Mouse (Mus musculus): ENCODE results near the gene Ldb3. TPM values are rescaled to one million over a fixed set of nuclear protein-coding genes. Genes with fewer than 3 reads are reported as not detected.

Ldb3 gene
- total RNA-seq, 2 experiments from 2014 or later, result 1,886 to 2,548 TPM

GRCm38 (mm10) chr14:34614551-34614950 is 26.1 kb upstream of the Ldb3 start:
- peak overlapping the region; percentile 47 for H3K4me3 ChIP-seq
- TF ChIP-seq CTCF (IDR thresholded peaks at IDR 0.05), result no peak
- H3K27ac ChIP-seq, result no peak overlapping the region
- intact Hi-C loops (cut with DNase I), result no loop called here
- DNase-seq, result no peak

DNA sequence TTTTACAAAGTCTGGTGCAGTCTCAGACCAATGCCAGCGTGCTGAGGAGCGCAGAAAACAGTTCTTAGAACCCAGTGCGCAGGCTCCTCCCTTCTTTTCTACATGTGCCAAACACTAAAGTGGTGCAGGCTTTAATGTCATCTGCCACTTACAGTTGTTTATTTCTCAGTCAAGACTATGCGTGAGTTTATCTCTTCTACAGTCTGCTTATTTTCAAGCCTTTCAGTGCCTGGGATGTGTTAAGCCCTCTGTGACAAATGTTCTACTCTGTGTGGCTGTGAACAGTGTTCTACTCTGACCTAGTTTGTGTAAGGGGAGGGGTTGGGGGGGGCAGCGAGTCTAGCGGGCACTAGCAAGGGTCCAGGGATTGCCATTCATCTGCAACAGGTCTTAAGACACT is 25.0 kb upstream of the Ldb3 start:
- intact Hi-C loops (cut with DNase I), result no loop called here
- H3K27ac ChIP-seq, result no peak overlapping the region

DNA sequence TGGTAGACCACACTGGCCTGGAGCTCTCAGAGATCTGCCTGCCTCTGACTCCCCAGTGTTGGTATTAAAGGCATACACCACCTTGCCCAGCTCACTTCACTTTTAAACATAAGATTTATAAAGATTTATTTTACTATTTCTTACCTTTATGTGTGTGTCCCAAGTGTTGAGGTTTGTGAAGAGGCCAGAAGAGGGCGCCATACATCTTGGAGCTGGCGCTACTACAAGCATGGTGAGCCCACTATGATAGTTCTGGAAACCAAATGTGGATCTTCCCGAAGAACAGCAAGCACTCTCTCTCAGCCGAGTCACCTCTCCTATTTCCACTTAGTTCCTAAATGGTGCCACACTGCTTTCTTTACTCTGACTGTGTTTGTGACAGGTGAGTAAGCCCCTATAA is 23.7 kb upstream of the Ldb3 start:
- DNase-seq, result no peak
- peak; percentile 44; the same call in 1 of the 2 replicates for TF ChIP-seq CTCF (IDR thresholded peaks at IDR 0.05)
- intact Hi-C loops (cut with DNase I), result no loop called here
- Histone ChIP-seq H3K27ac (no peak overlapping the region), H3K4me3 (no peak overlapping the region)

More for the DNA sequence above, 25.0 kb upstream of the Ldb3 start:
- TF ChIP-seq CTCF (IDR thresholded peaks at IDR 0.05), result no peak
- no peak for DNase-seq
- no peak overlapping the region for H3K4me3 ChIP-seq

- H3K4me3 ChIP-seq, result no peak overlapping the region
- no peak for DNase-seq
- intact Hi-C loops (cut with DNase I), result no loop called here
- TF ChIP-seq CTCF (IDR thresholded peaks at IDR 0.05), result no peak
- peak overlapping the region; percentile 16; the same call in 1 of the 2 replicates for H3K27ac ChIP-seq
Observed at GRCm38 (mm10) chr14:34611591-34611990, 23.1 kb upstream of the Ldb3 start.

DNA sequence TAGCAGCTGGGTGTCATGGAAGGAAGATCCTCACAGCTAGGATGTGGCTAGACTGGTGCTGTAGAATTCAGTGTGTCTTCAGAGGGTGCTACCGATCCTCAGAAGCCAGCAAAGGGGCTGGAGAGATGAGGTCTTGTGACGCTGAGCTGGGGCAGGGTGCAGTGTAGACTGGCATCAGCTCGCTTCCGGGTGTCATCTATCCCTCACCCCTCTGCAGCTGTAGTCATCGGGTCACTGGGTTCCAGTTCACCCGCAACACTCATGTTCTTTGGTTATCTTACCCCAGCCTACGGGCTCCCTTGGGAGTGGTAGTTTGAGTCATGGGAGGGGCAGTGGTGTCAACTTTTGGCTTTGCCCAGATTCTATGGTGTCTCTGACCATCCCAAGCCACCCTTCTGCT is 13.4 kb upstream of the Ldb3 start:
- Histone ChIP-seq H3K4me3 (no peak overlapping the region), H3K27ac (no peak overlapping the region)
- no peak for DNase-seq
- no peak for TF ChIP-seq CTCF (IDR thresholded peaks at IDR 0.05)
- intact Hi-C loops (cut with DNase I), result no loop called here

DNA sequence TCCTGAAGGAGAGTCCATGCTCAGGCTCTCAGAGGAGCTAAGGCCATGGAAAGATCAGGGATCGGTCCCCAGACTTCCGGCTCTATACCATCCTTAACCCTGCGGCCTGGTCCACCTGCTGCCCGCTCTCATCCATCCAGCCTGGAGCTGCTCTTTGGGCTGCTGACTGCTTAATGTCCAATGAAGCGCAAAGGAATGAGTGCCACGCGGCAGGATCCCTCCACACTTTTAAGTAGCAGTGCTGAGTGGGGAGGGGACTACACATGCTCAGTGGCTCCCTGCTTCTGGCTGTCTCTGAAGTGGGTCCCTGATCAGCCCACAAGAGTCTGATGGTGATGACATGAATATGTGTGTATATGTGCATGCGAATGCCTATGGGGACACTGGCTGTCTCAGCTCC is 11.5 kb upstream of the Ldb3 start, which contains the start of gene Opn4:
TSS of gene Opn4 (minus strand) at position 202 of the 400 bp plus-strand sequence.
- no peak for DNase-seq
- intact Hi-C loops (cut with DNase I), result no loop called here
- Histone ChIP-seq H3K4me3 (no peak within 1 kb of the TSS), H3K27ac (no peak within 1 kb of the TSS)
- TF ChIP-seq CTCF (IDR thresholded peaks at IDR 0.05), result no peak

- DNase-seq, result peak; percentile 39
- TF ChIP-seq CTCF (IDR thresholded peaks at IDR 0.05), result peak; percentile 50
- Histone ChIP-seq H3K27ac (no peak overlapping the region), H3K4me3 (no peak overlapping the region)
- intact Hi-C loops (cut with DNase I), result no loop called here
Observed at GRCm38 (mm10) chr14:34595596-34596255, 7.2 kb upstream of the Ldb3 start.

DNA sequence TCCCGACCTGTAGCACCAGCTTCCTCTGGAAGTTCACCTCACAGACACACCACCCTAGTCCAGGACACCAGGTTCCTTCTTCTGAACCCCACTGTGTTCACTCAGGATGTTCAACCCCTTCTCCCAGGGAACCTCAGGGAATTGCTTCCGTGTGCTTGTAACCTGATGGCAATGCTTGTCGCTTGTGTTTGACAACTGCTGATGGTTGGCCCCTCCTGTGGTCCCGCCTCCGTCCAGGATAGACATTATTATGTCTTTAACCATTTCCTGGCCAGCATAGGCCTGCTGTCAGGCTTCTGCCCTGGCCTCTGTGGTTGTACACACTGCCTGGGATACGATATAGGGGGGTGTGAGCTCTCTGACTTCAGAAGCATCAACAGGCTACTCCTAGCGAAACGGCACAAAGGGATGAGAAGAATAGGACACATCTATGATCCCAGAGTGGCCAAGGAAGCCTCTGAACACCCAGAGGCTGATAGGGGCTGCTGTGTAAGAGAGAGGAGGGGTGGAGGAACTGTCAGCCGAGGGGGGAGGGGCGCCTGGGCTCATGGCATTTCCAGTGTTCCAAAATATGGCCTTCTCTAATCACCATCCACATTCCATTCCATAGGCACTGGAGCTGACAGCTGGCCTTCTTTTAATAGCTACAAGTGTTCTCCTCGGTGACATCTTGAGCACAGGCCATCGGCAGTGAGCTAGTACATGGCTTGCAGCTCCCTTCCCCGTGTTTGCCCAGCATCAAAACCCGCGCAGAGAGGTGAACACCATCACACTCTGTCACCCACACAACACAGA is 3.5 kb upstream of the Ldb3 start:
- DNase-seq, result peak; percentile 82
- no peak for TF ChIP-seq CTCF (IDR thresholded peaks at IDR 0.05)
- peak overlapping the region; percentile 48 for H3K4me3 ChIP-seq
- peak overlapping the region; percentile 99 for H3K27ac ChIP-seq
- intact Hi-C loops (cut with DNase I), result no loop called here

GRCm38 (mm10) chr14:34590743-34591675 is 2.5 kb upstream of the Ldb3 start:
- peak overlapping the region; percentile 99 for H3K27ac ChIP-seq
- peak; percentile 61 for DNase-seq
- intact Hi-C loops (cut with DNase I), result no loop called here
- peak overlapping the region; percentile 48 for H3K4me3 ChIP-seq
- TF ChIP-seq CTCF (IDR thresholded peaks at IDR 0.05), result no peak

GRCm38 (mm10) chr14:34590017-34590570 is 1.6 kb upstream of the Ldb3 start:
- Histone ChIP-seq H3K27ac (peak overlapping the region; percentile 99), H3K4me3 (peak overlapping the region; percentile 57)
- TF ChIP-seq CTCF (IDR thresholded peaks at IDR 0.05), result no peak
- peak; percentile 60 for DNase-seq
- intact Hi-C loops (cut with DNase I), result no loop called here

DNA sequence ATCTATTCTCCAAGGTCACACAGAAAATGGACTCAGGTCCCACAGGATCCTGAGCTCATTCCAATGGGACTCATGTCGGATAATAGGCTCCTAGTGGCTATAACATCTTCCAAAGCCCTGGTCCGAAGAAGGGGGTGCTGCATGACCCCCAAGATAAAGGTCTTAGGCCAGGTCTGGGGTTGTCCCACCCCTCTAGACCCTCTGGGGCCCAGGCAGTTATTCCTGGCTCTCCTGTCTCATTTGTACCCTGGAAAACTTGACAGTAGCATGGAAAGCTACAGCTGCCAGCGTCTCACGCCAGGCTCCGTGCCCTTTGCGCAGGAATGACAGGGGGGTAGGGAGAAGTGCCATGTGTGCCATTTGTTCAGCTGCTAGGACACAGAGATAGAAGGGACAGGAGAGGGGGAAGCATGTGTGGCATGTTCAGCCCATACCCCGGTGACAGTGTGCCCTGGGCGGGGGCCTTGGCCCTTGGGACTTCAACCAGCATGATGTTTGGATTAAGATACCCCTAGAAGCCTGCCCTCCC is 767 bp upstream of the Ldb3 start:
- Histone ChIP-seq H3K4me3 (peak overlapping the region; percentile 88), H3K27ac (peak overlapping the region; percentile 99)
- intact Hi-C loops (cut with DNase I), result no loop called here
- peak; percentile 87 for DNase-seq
- TF ChIP-seq CTCF (IDR thresholded peaks at IDR 0.05), result no peak

DNA sequence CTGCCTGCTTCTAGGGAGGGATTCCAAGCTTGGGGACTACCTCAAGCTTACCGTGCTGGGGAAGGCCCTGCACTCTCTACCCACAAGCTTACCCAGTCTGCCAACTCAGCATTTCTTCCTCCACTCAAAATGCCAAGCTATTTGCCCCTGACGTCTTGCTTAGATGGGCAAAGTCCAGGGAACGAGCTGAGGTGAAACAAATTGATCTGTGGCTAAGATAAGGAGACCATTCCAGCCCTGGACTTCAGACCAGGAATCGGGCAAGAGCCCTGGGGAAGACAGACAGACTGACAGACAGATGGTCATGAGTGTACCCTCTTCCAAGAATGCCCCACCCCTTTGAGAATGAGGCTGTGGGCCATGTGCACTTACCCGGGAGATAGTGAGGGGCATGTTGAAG is 477 bp downstream of the Ldb3 start:
- H3K4me3 ChIP-seq, result peak overlapping the region; percentile 88
- intact Hi-C loops (cut with DNase I), result no loop called here
- DNase-seq, result no peak
- no peak for TF ChIP-seq CTCF (IDR thresholded peaks at IDR 0.05)
- H3K27ac ChIP-seq, result peak overlapping the region; percentile 99

All from gastrocnemius, adult 2 months (tissue).